Mouse (Mus musculus) heart, postnatal 0 days (tissue): ENCODE data around the gene Rgs7.

ENCODE experiments used
- CTCF ChIP-seq: IDR thresholded peaks from 2 replicates; pipeline ENCODE4 v1.5.1; 2016; ENCODE audit warnings: antibody characterized with exemption, control low read depth, low read depth
- EP300 ChIP-seq: IDR thresholded peaks from 2 replicates; pipeline ENCODE4 v1.6.1; 2016; ENCODE audit warnings: antibody characterized with exemption, low read depth

GRCm38 (mm10) chr1:175032015-175032414 lies 460.3 kb downstream of the Rgs7 start:
- TF ChIP-seq CTCF (no peak), EP300 (no peak)
